Mouse (Mus musculus) spleen, adult 2 months (tissue): ENCODE results near the gene Otud7b.

Experiments
- CTCF ChIP-seq: fragments of 200-500 bp; IDR thresholded peaks from 2 replicates; pipeline ENCODE4 v1.5.1; 2011; ENCODE audit warnings: mild to moderate bottlenecking, inconsistent platforms; ENCODE audit not compliant: insufficient read depth, insufficient read length, insufficient replicate concordance; ENCODE audit errors: extremely low read depth
- POLR2A ChIP-seq: fragments of 200-500 bp; IDR thresholded peaks from 2 replicates; pipeline ENCODE4 v1.6.1; 2011; ENCODE audit warnings: low read depth, low read length, inconsistent platforms

GRCm38 (mm10) chr3:96078066-96078465 is 26.3 kb upstream of the Otud7b start:
- TF ChIP-seq CTCF: no peak
- no peak for TF ChIP-seq POLR2A
